ENCODE assay signal across 13 mouse cellular contexts in the genomic region with DNA sequence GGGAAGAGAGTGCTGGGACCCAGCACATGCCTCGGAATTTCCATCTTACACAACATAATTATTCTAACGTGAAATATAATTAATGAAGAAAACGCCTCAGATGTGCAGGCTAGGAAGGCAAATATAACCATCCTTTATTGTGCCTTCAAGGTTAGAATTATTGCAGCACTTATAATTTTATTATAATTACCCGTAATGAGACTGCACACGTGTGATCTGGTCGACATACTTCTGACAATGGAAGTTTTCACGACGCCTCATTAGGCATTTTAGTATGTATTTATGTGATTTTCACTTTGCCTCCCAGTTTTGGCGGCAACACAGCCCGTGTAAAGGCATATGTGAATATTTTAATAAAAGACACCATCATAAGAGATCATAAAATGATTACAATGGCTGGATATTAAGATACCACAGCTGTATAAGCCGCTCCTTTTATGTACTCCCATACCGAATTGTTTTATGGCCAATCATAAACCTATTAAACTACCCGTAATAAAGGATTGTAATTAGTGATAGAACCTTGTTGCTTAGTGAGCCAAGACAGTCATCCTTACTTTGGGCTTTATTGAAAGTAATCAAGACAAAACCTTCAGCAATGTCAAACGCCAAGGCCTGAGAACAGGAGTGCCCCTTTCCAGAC.
"Had no signal": no experiment of that assay in that cellular context is flagged by ENCODE, and none has a peak within 500 bp of the region (broad histone marks: within the 10 kb centered on the region; RNA-seq: fewer than 3 reads in every experiment).

No protein-coding gene starts in this region.

- H3K4me2 ChIP-seq: kidney, embryonic 15.5 days; liver, embryonic 11.5 days; liver, embryonic 15.5 days had no signal

- ATAC-seq: lung, postnatal 0 days had no signal

- H3K9ac ChIP-seq: kidney, embryonic 15.5 days; liver, embryonic 15.5 days; midbrain, embryonic 13.5 days had no signal

- H3K4me1 ChIP-seq: kidney, embryonic 15.5 days; liver, embryonic 15.5 days had no signal

- DNase-seq: kidney, adult 2 months; kidney, postnatal 14 days; lung, adult 2 months; lung, postnatal 36 days; thymus, postnatal 36 days had no signal

- H3K9me3 ChIP-seq: kidney, embryonic 15.5 days; limb, embryonic 10.5 days; liver, embryonic 15.5 days; midbrain, embryonic 13.5 days had no signal

- H3K27ac ChIP-seq: kidney, embryonic 15.5 days; left cerebral cortex, adult 2 months; limb, embryonic 10.5 days; liver, embryonic 15.5 days; midbrain, embryonic 13.5 days had no signal

- H3K4me3 ChIP-seq: kidney, embryonic 15.5 days; left cerebral cortex, adult 2 months; limb, embryonic 10.5 days; liver, embryonic 15.5 days; midbrain, embryonic 13.5 days; myocyte had no signal

- H3K36me3 ChIP-seq: kidney, embryonic 15.5 days; limb, embryonic 10.5 days; liver, embryonic 15.5 days; midbrain, embryonic 13.5 days had no signal

- H3K27me3 ChIP-seq: liver, embryonic 15.5 days had no signal
